Mouse (Mus musculus) intestine, embryonic 16.5 days (tissue): Measurements from ENCODE around the gene Ccs. TPM values are rescaled to one million over a fixed set of nuclear protein-coding genes. Genes with fewer than 3 reads are reported as not detected.
A peak's percentile ranks its signal among the peaks of the same experiment; 100 is the strongest.

ENCODE experiments used
- ATAC-seq: fragments of 200-750 bp; cut with Nextera tagmentation; 2 replicates; pipeline ENCODE4 v1.8.0; 2017; ENCODE audit warnings: moderate TSS enrichment, moderate library complexity
- H3K27ac ChIP-seq: fragments of 300-500 bp; sonication (generic); 2 replicates; pipeline ENCODE4 v1.5.1; 2014; ENCODE audit warnings: mild to moderate bottlenecking, low read length
- H3K27me3 ChIP-seq: fragments of 300-500 bp; sonication (generic); replicated peaks from 2 replicates; pipeline ENCODE4 v1.6.1; 2014; ENCODE audit warnings: low read length, control low read depth, mixed read lengths; ENCODE audit not compliant: control insufficient read depth, insufficient read depth
- H3K36me3 ChIP-seq: fragments of 300-500 bp; sonication (generic); 2 replicates; pipeline ENCODE4 v1.6.1; 2014; ENCODE audit warnings: low read length, control low read depth; ENCODE audit not compliant: control insufficient read depth, insufficient read depth
- H3K4me1 ChIP-seq: fragments of 300-500 bp; sonication (generic); 2 replicates; pipeline ENCODE4 v1.6.1; 2014; ENCODE audit warnings: low read length, control low read depth, mixed read lengths; ENCODE audit not compliant: control insufficient read depth, insufficient read depth
- H3K4me2 ChIP-seq: fragments of 300-500 bp; sonication (generic); 2 replicates; pipeline ENCODE4 v1.6.1; 2014; ENCODE audit warnings: low read depth, low read length, control low read depth
- H3K4me3 ChIP-seq: fragments of 300-500 bp; sonication (generic); 2 replicates; pipeline ENCODE4 v1.5.1; 2014; ENCODE audit warnings: mild to moderate bottlenecking, low read length
- H3K9ac ChIP-seq: fragments of 300-500 bp; sonication (generic); 2 replicates; pipeline ENCODE4 v1.6.1; 2014; ENCODE audit warnings: low read depth, low read length
- H3K9me3 ChIP-seq: fragments of 300-500 bp; sonication (generic); 2 replicates; pipeline ENCODE4 v1.6.1; 2016; ENCODE audit warnings: low read length, control low read depth; ENCODE audit not compliant: control insufficient read depth
- WGBS: fragments of 180-500 bp; shearing (Covaris S2); extraction: QIAGEN DNeasy Blood & Tissue Kit; methylation state at CpG from one replicate; pipeline ENCODE4 v1.1.7; 2014; 5-methylcytosine and 5-hydroxymethylcytosine counted together
- polyA plus RNA-seq: library from polyadenylated mRNA; unstranded; fragments of >200 nt; fragmentation: Nextera tagmentation; extraction: Ambion mirVana; gene quantifications from 2 replicates; pipeline ENCODE4 v1.2.1, GENCODE M21; 2015

Ccs gene
- polyA plus RNA-seq, 1 experiment from 2014 or later = 65.8 TPM

- Histone ChIP-seq H3K4me1 (peaks cover 4% of the 10 kb centered on the region; the same call in 1 of the 2 replicates), H3K27me3 (no peaks in the 10 kb centered on the region), H3K36me3 (no peaks in the 10 kb centered on the region), H3K9ac (no peak overlapping the region), H3K9me3 (no peaks in the 10 kb centered on the region), H3K4me3 (no peak overlapping the region), H3K27ac (no peak overlapping the region), H3K4me2 (no peak overlapping the region)
- WGBS = 54% methylated on average over 6 of the region's 6 CpGs
- no peak for ATAC-seq
Observed at GRCm38 (mm10) chr19:4863048-4863447, 23.9 kb upstream of the Ccs start.

- H3K36me3 ChIP-seq = no peaks in the 10 kb centered on the region
- ATAC-seq = peak; percentile 73
- H3K4me2 ChIP-seq = no peak overlapping the region
- no peak overlapping the region for H3K9ac ChIP-seq
- no peak overlapping the region for H3K4me3 ChIP-seq
- H3K27me3 ChIP-seq = no peaks in the 10 kb centered on the region
- no peak overlapping the region for H3K27ac ChIP-seq
- WGBS = 67% methylated on average over 6 of the region's 6 CpGs
- H3K9me3 ChIP-seq = no peaks in the 10 kb centered on the region
- H3K4me1 ChIP-seq = peaks cover 4% of the 10 kb centered on the region; the same call in 1 of the 2 replicates
Observed at GRCm38 (mm10) chr19:4859081-4859480, 19.9 kb upstream of the Ccs start.

GRCm38 (mm10) chr19:4855951-4856350, 16.8 kb upstream of the Ccs start:
- H3K27me3 ChIP-seq = 0 out of 2 replicates have a peak, but pooled peaks cover 3% of the 10 kb centered on the region
- H3K9me3 ChIP-seq = no peaks in the 10 kb centered on the region
- ATAC-seq = no peak
- H3K4me2 ChIP-seq = 0 out of 2 replicates have a peak overlapping the region, but pooled peaks have one; percentile 98
- no peak overlapping the region for H3K9ac ChIP-seq
- H3K36me3 ChIP-seq = no peaks in the 10 kb centered on the region
- no peak overlapping the region for H3K27ac ChIP-seq
- peaks cover 4% of the 10 kb centered on the region; the same call in 1 of the 2 replicates for H3K4me1 ChIP-seq
- peak overlapping the region; percentile 65; the same call in 1 of the 2 replicates for H3K4me3 ChIP-seq
- WGBS = 75% methylated on average over 4 of the region's 4 CpGs

GRCm38 (mm10) chr19:4855470-4855820, 16.3 kb upstream of the Ccs start:
- H3K4me2 ChIP-seq = peak overlapping the region; percentile 98
- H3K4me3 ChIP-seq = peak overlapping the region; percentile 65
- no peaks in the 10 kb centered on the region for H3K36me3 ChIP-seq
- WGBS = 4% methylated on average over 14 of the region's 14 CpGs
- H3K4me1 ChIP-seq = peaks cover 4% of the 10 kb centered on the region; the same call in 1 of the 2 replicates
- no peak; the same call in 1 of the 2 replicates for ATAC-seq
- H3K9me3 ChIP-seq = no peaks in the 10 kb centered on the region
- H3K9ac ChIP-seq = peak overlapping the region; percentile 73
- H3K27ac ChIP-seq = no peak overlapping the region
- 0 out of 2 replicates have a peak, but pooled peaks cover 3% of the 10 kb centered on the region for H3K27me3 ChIP-seq

- peak within 1 kb of the TSS; percentile 73 for H3K9ac ChIP-seq
- peak; percentile 88 for ATAC-seq
- peaks cover 4% of the 10 kb centered on the region; the same call in 1 of the 2 replicates for H3K4me1 ChIP-seq
- 3% methylated on average over 45 of the region's 45 CpGs for WGBS
- H3K27ac ChIP-seq = no peak within 1 kb of the TSS
- peak within 1 kb of the TSS; percentile 65 for H3K4me3 ChIP-seq
- no peaks in the 10 kb centered on the region for H3K36me3 ChIP-seq
- no peaks in the 10 kb centered on the region for H3K9me3 ChIP-seq
- peak within 1 kb of the TSS; percentile 98 for H3K4me2 ChIP-seq
- H3K27me3 ChIP-seq = 0 out of 2 replicates have a peak, but pooled peaks cover 3% of the 10 kb centered on the region
Observed at GRCm38 (mm10) chr19:4854552-4855469, 15.7 kb upstream of the Ccs start, which contains the start of gene Ctsf. TSS of gene Ctsf (plus strand) at chr19:4855130.

- Histone ChIP-seq H3K4me3 (no peak overlapping the region), H3K9ac (no peak overlapping the region), H3K4me1 (peaks cover 4% of the 10 kb centered on the region; the same call in 1 of the 2 replicates), H3K4me2 (no peak overlapping the region), H3K27ac (no peak overlapping the region), H3K36me3 (no peaks in the 10 kb centered on the region), H3K27me3 (0 out of 2 replicates have a peak, but pooled peaks cover 3% of the 10 kb centered on the region), H3K9me3 (no peaks in the 10 kb centered on the region)
- no peak for ATAC-seq
- WGBS = 45% methylated on average over 5 of the region's 5 CpGs
Observed at GRCm38 (mm10) chr19:4850281-4850680, 11.1 kb upstream of the Ccs start.

- no peak overlapping the region for H3K27ac ChIP-seq
- ATAC-seq = no peak
- 45% methylated on average over 4 of the region's 4 CpGs for whole genome bisulfite sequencing
- H3K9ac ChIP-seq = no peak overlapping the region
- no peak overlapping the region for H3K4me2 ChIP-seq
- no peaks in the 10 kb centered on the region for H3K9me3 ChIP-seq
- H3K27me3 ChIP-seq = 0 out of 2 replicates have a peak, but pooled peaks cover 3% of the 10 kb centered on the region
- no peak overlapping the region for H3K4me3 ChIP-seq
- H3K36me3 ChIP-seq = no peaks in the 10 kb centered on the region
- peaks cover 4% of the 10 kb centered on the region; the same call in 1 of the 2 replicates for H3K4me1 ChIP-seq
Observed at GRCm38 (mm10) chr19:4849800-4850199, 10.7 kb upstream of the Ccs start.

- Histone ChIP-seq H3K27ac (no peak overlapping the region), H3K9me3 (no peaks in the 10 kb centered on the region), H3K4me3 (no peak overlapping the region), H3K27me3 (0 out of 2 replicates have a peak, but pooled peaks cover 1% of the 10 kb centered on the region), H3K9ac (no peak overlapping the region), H3K4me1 (no peaks in the 10 kb centered on the region), H3K36me3 (no peaks in the 10 kb centered on the region), H3K4me2 (no peak overlapping the region)
- 29% methylated on average over 7 of the region's 7 CpGs for WGBS
- no peak for ATAC-seq
Observed at GRCm38 (mm10) chr19:4847490-4847889, 8.4 kb upstream of the Ccs start.

- no peak overlapping the region for H3K27ac ChIP-seq
- no peaks in the 10 kb centered on the region for H3K9me3 ChIP-seq
- no peak overlapping the region for H3K9ac ChIP-seq
- H3K4me1 ChIP-seq = no peaks in the 10 kb centered on the region
- ATAC-seq = no peak
- no peak overlapping the region for H3K4me3 ChIP-seq
- H3K36me3 ChIP-seq = no peaks in the 10 kb centered on the region
- peaks cover 3% of the 10 kb centered on the region; the same call in 1 of the 2 replicates for H3K27me3 ChIP-seq
- H3K4me2 ChIP-seq = no peak overlapping the region
- 59% methylated on average over 2 of the region's 2 CpGs for WGBS
Observed at GRCm38 (mm10) chr19:4845846-4846245, 6.7 kb upstream of the Ccs start.
